Mouse (Mus musculus) heart, postnatal 0 days (tissue): Measurements from ENCODE around the gene Acot7. TPM values are rescaled to one million over a fixed set of nuclear protein-coding genes. Genes with fewer than 3 reads are reported as not detected.
A peak's percentile ranks its signal among the peaks of the same experiment; 100 is the strongest.

Experiments used
- ATAC-seq: fragments of 200-750 bp; cut with Nextera tagmentation; 2 replicates; pipeline ENCODE4 v1.8.0; 2017; ENCODE audit warnings: low read depth, moderate number of reproducible peaks, moderate library complexity; ENCODE audit not compliant: insufficient read depth
- DNase-seq: peaks from one replicate; pipeline ENCODE4 v3.0.0-alpha.2; 2016; ENCODE audit warnings: low spot score
- H3K27ac ChIP-seq: fragments of 300-500 bp; sonication (generic); 2 replicates; pipeline ENCODE4 v1.5.1; 2014; ENCODE audit warnings: low read depth, mild to moderate bottlenecking
- H3K27me3 ChIP-seq: fragments of 300-500 bp; sonication (generic); 2 replicates; pipeline ENCODE4 v1.6.1; 2014; ENCODE audit warnings: low read length, mixed read lengths; ENCODE audit not compliant: control insufficient read depth, insufficient read depth
- H3K36me3 ChIP-seq: fragments of 300-500 bp; sonication (generic); replicated peaks from 2 replicates; pipeline ENCODE4 v1.6.1; 2014; ENCODE audit warnings: low read length, mixed read lengths; ENCODE audit not compliant: control insufficient read depth, insufficient read depth
- H3K4me1 ChIP-seq: fragments of 300-500 bp; sonication (generic); 2 replicates; pipeline ENCODE4 v1.6.1; 2014; ENCODE audit warnings: antibody characterized with exemption; ENCODE audit not compliant: control insufficient read depth, insufficient read depth
- H3K4me2 ChIP-seq: fragments of 300-500 bp; sonication (generic); 2 replicates; pipeline ENCODE4 v1.6.1; 2014; ENCODE audit warnings: low read depth, mild to moderate bottlenecking, low read length, moderate library complexity
- H3K4me3 ChIP-seq: fragments of 300-500 bp; sonication (generic); 2 replicates; pipeline ENCODE4 v1.5.1; 2014; ENCODE audit warnings: low read depth, low read length
- H3K9ac ChIP-seq: fragments of 300-500 bp; sonication (generic); replicated peaks from 2 replicates; pipeline ENCODE4 v1.6.1; 2014; ENCODE audit warnings: low read depth, low read length, mixed read lengths
- H3K9me3 ChIP-seq: fragments of 300-500 bp; sonication (generic); replicated peaks from 2 replicates; pipeline ENCODE4 v1.6.1; 2016; ENCODE audit warnings: low read length; ENCODE audit not compliant: control insufficient read depth
- CTCF ChIP-seq: IDR thresholded peaks from 2 replicates; pipeline ENCODE4 v1.5.1; 2016; ENCODE audit warnings: antibody characterized with exemption, control low read depth, low read depth
- EP300 ChIP-seq: IDR thresholded peaks from 2 replicates; pipeline ENCODE4 v1.6.1; 2016; ENCODE audit warnings: antibody characterized with exemption, low read depth
- WGBS: fragments of 180-500 bp; shearing (Covaris S2); extraction: QIAGEN DNeasy Blood & Tissue Kit; methylation state at CpG from one replicate; pipeline ENCODE4 v1.1.7; 2014; 5-methylcytosine and 5-hydroxymethylcytosine counted together
- polyA plus RNA-seq: library from polyadenylated mRNA; unstranded; fragments of >200 nt; fragmentation: Nextera tagmentation; extraction: Ambion mirVana; gene quantifications from 2 replicates; pipeline ENCODE4 v1.2.1, GENCODE M21; 2015
- total RNA-seq: library from RNA; depleted of rRNA; stranded (reverse); fragments of >200 nt; gene quantifications from 2 replicates; pipeline ENCODE4 v1.2.3, GENCODE M21; 2014; ENCODE audit warnings: low replicate concordance

Gene Acot7
- total and polyA plus RNA-seq, 2 experiments from 2014 or later = 39.5 to 68.8 TPM

DNA sequence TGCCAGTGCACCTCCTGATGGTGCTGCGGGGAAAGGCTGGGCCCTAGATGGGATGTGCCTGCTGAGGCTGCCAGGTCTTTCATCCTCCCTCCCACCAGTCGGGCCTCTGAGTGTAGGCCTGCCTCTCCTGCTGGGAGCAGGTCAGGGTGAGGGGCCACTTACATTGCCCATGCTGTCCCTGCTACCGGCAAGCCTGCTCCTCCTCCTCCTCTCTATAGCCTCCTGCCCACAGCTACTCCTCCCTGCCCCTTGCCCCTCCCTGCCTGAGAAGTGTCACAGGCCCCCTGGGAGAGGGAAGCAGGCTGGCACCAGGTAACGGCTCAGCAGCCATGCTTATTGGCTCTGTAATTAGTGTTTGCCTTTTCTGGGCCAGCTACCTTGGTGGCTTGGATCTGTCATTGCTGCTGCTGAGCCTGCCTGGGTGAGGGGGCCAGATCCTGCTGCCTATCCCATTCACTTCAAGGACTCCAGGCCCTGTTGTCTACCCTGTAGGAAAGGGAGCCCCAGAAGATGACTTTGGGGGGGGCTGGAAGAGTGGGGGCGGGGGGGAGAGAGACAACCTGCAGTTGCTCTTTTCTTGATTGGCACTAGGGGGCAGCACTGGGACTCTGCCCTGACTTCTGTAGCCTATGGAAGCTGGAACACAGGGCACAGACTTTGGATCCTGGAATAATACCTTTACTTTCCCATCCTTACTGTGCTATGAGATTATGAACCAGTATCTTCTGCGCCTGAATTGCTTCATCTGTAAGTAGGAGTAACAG lies 41.6 kb upstream of the Acot7 start:
- no peak for TF ChIP-seq EP300
- TF ChIP-seq CTCF = peak; percentile 52
- no peak overlapping the region for H3K4me3 ChIP-seq
- H3K27ac ChIP-seq = no peak overlapping the region
- 52% methylated on average over 6 of the region's 6 CpGs for WGBS
- H3K36me3 ChIP-seq = no peaks in the 10 kb centered on the region
- H3K27me3 ChIP-seq = peaks cover 46% of the 10 kb centered on the region
- ATAC-seq (no peak), DNase-seq (no peak)
- no peak overlapping the region for H3K9ac ChIP-seq
- H3K4me2 ChIP-seq = no peak overlapping the region
- peaks cover 9% of the 10 kb centered on the region for H3K4me1 ChIP-seq
- H3K9me3 ChIP-seq = no peaks in the 10 kb centered on the region

DNA sequence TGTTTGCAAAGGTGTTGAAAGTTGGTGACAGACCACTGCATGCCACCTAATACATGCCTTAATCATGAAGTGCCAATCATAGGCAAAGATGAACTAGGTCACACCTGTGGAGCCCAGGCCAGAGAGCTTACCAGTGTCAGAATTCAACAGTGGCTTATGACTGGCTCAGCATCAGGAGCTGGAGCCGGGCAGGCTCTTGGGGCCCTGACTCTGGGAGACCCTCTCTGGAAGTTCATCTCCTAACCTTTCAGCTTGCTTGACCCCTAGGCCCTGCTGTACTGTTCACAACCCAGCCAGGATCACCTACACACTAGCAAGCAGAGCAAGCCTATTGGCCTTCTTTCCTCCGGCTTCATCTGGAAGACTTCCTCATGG lies 41.1 kb upstream of the Acot7 start:
- Histone ChIP-seq H3K4me1 (peaks cover 6% of the 10 kb centered on the region; the same call in 1 of the 2 replicates), H3K27ac (no peak overlapping the region), H3K36me3 (no peaks in the 10 kb centered on the region), H3K4me3 (no peak overlapping the region), H3K4me2 (no peak overlapping the region), H3K27me3 (peaks cover 40% of the 10 kb centered on the region), H3K9ac (no peak overlapping the region), H3K9me3 (no peaks in the 10 kb centered on the region)
- ATAC-seq = no peak
- no peak for TF ChIP-seq EP300
- TF ChIP-seq CTCF = no peak
- DNase-seq = no peak
- WGBS = 91% methylated on average over 2 of the region's 2 CpGs

DNA sequence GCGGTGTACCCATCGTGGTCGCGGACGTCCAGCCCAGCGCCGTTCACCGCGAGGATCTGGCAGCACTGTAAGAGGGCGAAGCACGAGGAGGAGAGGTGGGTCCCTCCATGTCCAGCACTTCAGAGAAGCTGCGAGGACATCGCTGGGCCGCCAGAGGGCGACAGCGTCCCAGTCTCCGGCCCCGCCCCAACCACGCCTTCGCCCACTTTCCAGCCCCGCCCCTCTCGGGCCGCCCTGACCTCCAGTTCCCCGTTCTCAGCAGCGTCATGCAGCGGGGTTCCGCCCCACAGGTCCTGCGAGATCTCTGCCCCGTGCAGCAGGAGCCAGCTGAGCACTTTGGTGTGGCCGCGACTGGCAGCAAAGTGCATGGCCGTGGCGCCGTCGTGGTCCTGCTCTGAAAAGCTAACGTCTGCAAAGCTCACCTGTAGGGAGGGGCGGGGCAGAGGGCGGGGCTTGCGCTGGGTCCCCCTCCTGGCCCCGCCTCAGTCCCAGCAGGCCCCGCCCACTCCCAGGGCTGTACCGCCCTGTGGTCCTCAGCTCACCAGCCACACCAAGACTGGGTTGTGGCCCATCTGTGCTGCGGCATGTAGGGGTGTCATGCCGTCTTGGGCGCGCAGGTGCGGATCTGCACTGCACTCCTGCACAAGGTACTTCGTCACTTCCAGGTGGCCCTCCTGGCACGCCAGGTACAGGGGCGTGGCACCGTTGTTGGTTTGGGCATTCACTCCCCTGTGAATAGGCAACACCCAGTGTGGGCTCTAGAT lies 39.3 kb upstream of the Acot7 start:
- 3% methylated on average over 50 of the region's 51 CpGs for WGBS
- Histone ChIP-seq H3K4me2 (peak overlapping the region; percentile 59), H3K9ac (no peak overlapping the region), H3K4me1 (peaks cover 6% of the 10 kb centered on the region; the same call in 1 of the 2 replicates), H3K27ac (no peak overlapping the region), H3K4me3 (peak overlapping the region; percentile 40), H3K36me3 (no peaks in the 10 kb centered on the region), H3K9me3 (no peaks in the 10 kb centered on the region), H3K27me3 (peaks cover 22% of the 10 kb centered on the region)
- DNase-seq (peak; percentile 78), ATAC-seq (peak; percentile 90)
- TF ChIP-seq CTCF (peak; percentile 79), EP300 (no peak)

DNA sequence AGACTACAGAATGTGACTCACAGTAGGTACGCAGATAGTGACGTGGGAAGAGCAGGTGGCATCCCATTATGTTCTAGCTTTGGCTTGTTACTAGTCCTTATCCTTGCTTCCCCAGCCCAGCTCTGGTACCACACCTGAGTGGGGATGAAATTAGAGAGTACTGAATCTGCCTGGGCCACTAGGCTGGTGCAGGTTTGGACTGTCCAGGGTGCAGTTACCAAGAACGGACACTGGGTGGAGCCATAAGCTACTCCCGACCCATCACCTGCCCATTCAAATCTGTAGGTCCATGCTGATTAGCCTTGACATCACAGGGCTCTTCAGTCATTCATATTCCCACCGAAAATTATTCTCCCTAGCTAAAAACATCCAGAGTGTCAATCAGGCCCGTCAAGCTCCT lies 37.5 kb upstream of the Acot7 start:
- Histone ChIP-seq H3K9ac (no peak overlapping the region), H3K36me3 (no peaks in the 10 kb centered on the region), H3K4me1 (peaks cover 6% of the 10 kb centered on the region; the same call in 1 of the 2 replicates), H3K4me3 (no peak overlapping the region), H3K4me2 (no peak overlapping the region), H3K27me3 (peaks cover 16% of the 10 kb centered on the region), H3K27ac (no peak overlapping the region), H3K9me3 (no peaks in the 10 kb centered on the region)
- no peak for TF ChIP-seq EP300
- peak; percentile 61 for TF ChIP-seq CTCF
- DNase-seq = peak; percentile 48
- WGBS = 29% methylated on average over 6 of the region's 6 CpGs
- ATAC-seq = no peak

DNA sequence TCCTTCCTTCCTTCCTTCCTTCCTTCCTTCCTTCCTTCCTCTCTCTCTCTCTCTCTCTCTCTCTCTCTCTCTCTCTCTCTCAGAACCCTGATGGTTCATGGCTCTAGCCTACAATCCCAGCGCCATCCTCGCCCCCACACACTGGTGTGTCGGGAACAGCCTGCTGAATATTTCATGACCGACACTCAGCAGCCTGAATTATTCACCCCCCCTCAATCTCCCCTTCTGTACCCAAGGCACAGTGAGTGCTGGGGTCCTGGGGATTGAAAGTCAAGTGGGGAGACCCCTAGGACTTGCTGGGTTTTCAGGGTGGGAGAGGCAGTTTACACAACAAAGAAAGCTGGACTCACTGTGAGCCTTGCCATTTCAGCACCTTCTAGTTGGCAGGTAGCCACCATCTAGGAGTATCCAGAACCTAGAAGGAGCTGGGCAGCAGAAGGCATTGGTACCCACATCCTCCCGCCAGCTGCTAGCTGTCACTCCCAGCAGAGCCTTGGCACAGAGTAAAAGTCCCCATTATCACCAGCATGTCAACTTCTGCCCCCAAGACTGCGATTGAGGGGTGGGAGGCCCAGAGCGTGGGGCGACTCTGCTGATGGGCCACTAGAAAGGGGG lies 36.3 kb upstream of the Acot7 start:
- Histone ChIP-seq H3K4me2 (no peak overlapping the region), H3K4me1 (peaks cover 6% of the 10 kb centered on the region; the same call in 1 of the 2 replicates), H3K27me3 (peaks cover 17% of the 10 kb centered on the region), H3K9ac (no peak overlapping the region), H3K4me3 (no peak overlapping the region), H3K36me3 (no peaks in the 10 kb centered on the region), H3K9me3 (no peaks in the 10 kb centered on the region), H3K27ac (no peak overlapping the region)
- no peak for TF ChIP-seq EP300
- no peak for TF ChIP-seq CTCF
- ATAC-seq (no peak), DNase-seq (no peak)
- 60% methylated on average over 8 of the region's 8 CpGs for WGBS
